Mouse (Mus musculus) small intestine, adult 2 months (tissue): ENCODE results near the gene Atf3. TPM values are rescaled to one million over a fixed set of nuclear protein-coding genes. Genes with fewer than 3 reads are reported as not detected.

Experiments used
- H3K27ac ChIP-seq: fragments of 200-500 bp; 2 replicates; pipeline ENCODE4 v1.5.1; 2012; ENCODE audit warnings: low read depth, low read length, control low read depth, inconsistent platforms; ENCODE audit not compliant: insufficient read depth
- H3K27me3 ChIP-seq: fragments of 200-500 bp; 2 replicates; pipeline ENCODE4 v1.6.1; 2012; ENCODE audit warnings: mild to moderate bottlenecking, moderate library complexity, low read length, inconsistent platforms; ENCODE audit not compliant: control insufficient read depth, insufficient read depth
- H3K36me3 ChIP-seq: fragments of 200-500 bp; 2 replicates; pipeline ENCODE4 v1.6.1; 2012; ENCODE audit warnings: mild to moderate bottlenecking, low read length, control low read depth, inconsistent platforms; ENCODE audit not compliant: control insufficient read depth, insufficient read depth
- H3K4me1 ChIP-seq: fragments of 200-500 bp; 2 replicates; pipeline ENCODE4 v1.6.1; 2012; ENCODE audit warnings: low read length, inconsistent platforms, mixed read lengths; ENCODE audit not compliant: control insufficient read depth, insufficient read depth, insufficient read length
- H3K4me3 ChIP-seq: fragments of 200-500 bp; 2 replicates; pipeline ENCODE4 v1.5.1; 2012; ENCODE audit warnings: low read depth, mild to moderate bottlenecking, control low read depth, inconsistent platforms, low read length, moderate library complexity
- CTCF ChIP-seq: fragments of 200-500 bp; IDR thresholded peaks from 2 replicates; pipeline ENCODE4 v1.5.1; 2012; ENCODE audit warnings: low read depth, mild to moderate bottlenecking, control low read depth, inconsistent platforms, low read length, moderate library complexity, mixed read lengths; ENCODE audit not compliant: insufficient replicate concordance, insufficient read length; ENCODE audit errors: extremely low read depth
- POLR2A ChIP-seq: fragments of 200-500 bp; IDR thresholded peaks from 2 replicates; pipeline ENCODE4 v1.6.1; 2012; ENCODE audit warnings: low read depth, mild to moderate bottlenecking, control low read depth, inconsistent platforms, low read length, moderate library complexity
- WGBS: fragments of 180-500 bp; shearing (Covaris S2); methylation state at CpG from one replicate; pipeline ENCODE4 v1.1.7; 2018; 5-methylcytosine and 5-hydroxymethylcytosine counted together
- polyA plus RNA-seq: library from polyadenylated mRNA; depleted of rRNA; stranded (reverse); fragments of >200 nt; gene quantifications from 2 replicates; pipeline ENCODE4 v1.2.3, GENCODE M21; 2012

Gene Atf3
- polyA plus RNA-seq, 1 experiment = 41.0 TPM

DNA sequence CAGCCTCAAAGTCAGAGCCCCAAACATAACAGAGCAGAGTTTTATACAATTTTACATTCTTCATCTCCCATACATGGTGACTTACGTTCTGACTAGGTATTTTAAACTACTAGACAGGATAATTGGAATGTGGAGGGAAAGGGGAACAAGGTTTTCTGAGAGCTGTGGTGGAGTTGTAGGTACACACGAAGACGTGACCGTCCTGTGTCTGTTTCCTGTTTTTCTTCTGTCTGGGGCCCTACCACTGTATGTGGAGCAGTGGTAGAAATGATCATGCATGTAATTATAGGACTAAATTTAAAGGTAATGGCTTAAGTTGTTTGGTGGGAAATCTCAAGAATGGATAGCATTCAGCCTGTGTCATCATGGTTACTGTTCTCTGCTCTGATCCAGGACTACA, 17.0 kb upstream of the Atf3 start:
- Histone ChIP-seq H3K4me1 (peaks cover 7% of the 10 kb centered on the region; the same call in 1 of the 2 replicates), H3K27ac (no peak overlapping the region), H3K36me3 (no peaks in the 10 kb centered on the region), H3K4me3 (no peak overlapping the region), H3K27me3 (no peaks in the 10 kb centered on the region)
- WGBS = 87% methylated on average over 4 of the region's 4 CpGs
- no peak for TF ChIP-seq CTCF
- no peak for TF ChIP-seq POLR2A

GRCm38 (mm10) chr1:191230355-191230931, 12.6 kb upstream of the Atf3 start:
- 78% methylated on average over 6 of the region's 6 CpGs for WGBS
- no peak for TF ChIP-seq POLR2A
- TF ChIP-seq CTCF = no peak

GRCm38 (mm10) chr1:191226570-191226969, 8.7 kb upstream of the Atf3 start:
- Histone ChIP-seq H3K4me1 (peaks cover 3% of the 10 kb centered on the region), H3K27ac (no peak overlapping the region), H3K27me3 (no peaks in the 10 kb centered on the region), H3K4me3 (no peak overlapping the region), H3K36me3 (no peaks in the 10 kb centered on the region)
- TF ChIP-seq CTCF = no peak
- no peak for TF ChIP-seq POLR2A
- 94% methylated on average over 2 of the region's 2 CpGs for WGBS

More at GRCm38 (mm10) chr1:191230355-191230931, 12.6 kb upstream of the Atf3 start:
- H3K4me3 ChIP-seq = no peak overlapping the region
- no peaks in the 10 kb centered on the region for H3K4me1 ChIP-seq
- no peak overlapping the region for H3K27ac ChIP-seq
- H3K36me3 ChIP-seq = no peaks in the 10 kb centered on the region
- H3K27me3 ChIP-seq = no peaks in the 10 kb centered on the region

- Histone ChIP-seq H3K27me3 (no peaks in the 10 kb centered on the region), H3K36me3 (no peaks in the 10 kb centered on the region), H3K27ac (no peak overlapping the region), H3K4me3 (no peak overlapping the region), H3K4me1 (peaks cover 3% of the 10 kb centered on the region)
- 65% methylated on average over 2 of the region's 2 CpGs for WGBS
- TF ChIP-seq CTCF (no peak), POLR2A (no peak)
Observed at GRCm38 (mm10) chr1:191225771-191226170, 7.9 kb upstream of the Atf3 start.

DNA sequence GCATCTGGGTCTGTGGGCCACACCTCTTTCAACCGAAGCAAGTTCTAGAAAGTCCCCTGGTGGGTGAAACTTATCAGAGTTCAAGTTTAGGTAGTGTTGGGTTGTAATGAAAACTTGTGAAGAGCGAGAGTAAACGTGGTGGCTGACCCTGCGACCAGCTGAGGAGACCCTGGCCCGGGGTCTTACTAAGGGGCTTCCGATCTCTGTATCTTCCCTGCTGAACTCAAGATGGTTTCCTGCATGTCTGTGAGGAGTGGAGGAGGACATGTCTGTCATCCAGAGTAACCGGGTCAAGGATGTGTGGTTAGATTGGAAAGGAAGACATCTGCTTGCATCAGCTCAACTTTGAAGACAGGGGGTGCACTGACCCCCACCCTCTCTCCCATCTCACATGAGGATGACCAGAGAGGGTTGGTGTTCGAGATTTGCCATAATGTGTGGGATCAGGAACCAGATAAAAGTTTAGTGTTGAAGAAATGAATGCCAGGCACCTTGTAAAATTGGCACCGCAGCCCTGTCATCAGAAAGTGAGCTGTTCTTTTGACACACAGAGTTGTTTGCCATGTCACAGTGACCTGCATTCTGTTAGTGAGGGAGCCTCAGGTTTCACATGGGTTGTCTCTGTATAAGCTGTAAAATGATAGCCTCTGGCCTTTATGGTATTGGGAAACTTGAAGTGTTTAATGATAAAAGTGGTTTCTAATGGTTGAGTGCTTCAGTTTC, 7.3 kb upstream of the Atf3 start:
- TF ChIP-seq CTCF = no peak
- 0 out of 2 replicates have a peak, but pooled peaks have one; percentile 4 for TF ChIP-seq POLR2A
- WGBS = 34% methylated on average over 9 of the region's 9 CpGs

DNA sequence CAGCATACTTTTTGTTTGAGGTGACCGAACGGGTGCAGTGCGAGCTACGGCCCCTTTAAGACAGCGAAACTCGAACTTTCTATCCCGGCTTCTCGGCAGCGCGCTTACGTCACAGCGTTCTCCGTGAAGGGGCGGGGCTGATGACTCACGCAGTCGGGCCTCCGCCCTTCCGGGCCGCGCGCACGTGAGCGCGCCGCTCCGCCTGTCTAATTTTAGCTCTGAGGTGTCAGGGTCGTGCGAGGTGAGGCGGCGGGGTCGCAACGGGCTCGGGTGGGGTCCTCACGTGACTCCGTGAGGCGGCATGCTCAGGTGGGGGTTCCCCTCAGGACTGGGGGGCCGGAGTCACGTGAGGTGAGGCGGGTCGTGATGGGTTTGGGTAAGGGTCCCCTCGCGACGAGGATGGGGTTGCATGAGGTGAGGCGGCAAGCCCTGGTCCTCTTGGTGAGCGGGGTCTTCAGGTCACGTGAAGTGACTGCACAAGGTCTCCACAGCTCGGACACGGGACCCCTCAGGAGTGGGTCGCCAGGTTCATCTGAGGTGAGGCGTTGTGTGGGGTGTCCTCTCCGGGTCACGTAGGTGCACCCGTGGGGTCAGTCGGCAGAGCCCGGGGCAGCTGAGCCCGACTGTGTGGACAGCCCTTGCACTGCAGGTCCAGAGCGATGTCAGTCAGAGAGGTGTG, 6.6 kb upstream of the Atf3 start:
- Histone ChIP-seq H3K27me3 (no peaks in the 10 kb centered on the region), H3K4me3 (peak overlapping the region; percentile 73), H3K27ac (peak overlapping the region; percentile 85), H3K36me3 (no peaks in the 10 kb centered on the region), H3K4me1 (peaks cover 3% of the 10 kb centered on the region)
- WGBS = under 1% methylated on average over 57 of the region's 57 CpGs
- TF ChIP-seq POLR2A (peak; percentile 17; the same call in 1 of the 2 replicates), CTCF (no peak)

More for the DNA sequence above, 7.3 kb upstream of the Atf3 start:
- H3K4me3 ChIP-seq = peak overlapping the region; percentile 73
- H3K27ac ChIP-seq = peak overlapping the region; percentile 85
- H3K4me1 ChIP-seq = peaks cover 3% of the 10 kb centered on the region
- no peaks in the 10 kb centered on the region for H3K36me3 ChIP-seq
- no peaks in the 10 kb centered on the region for H3K27me3 ChIP-seq

GRCm38 (mm10) chr1:191223930-191224301, 6.1 kb upstream of the Atf3 start:
- TF ChIP-seq POLR2A (peak; percentile 33; the same call in 1 of the 2 replicates), CTCF (no peak)
- Histone ChIP-seq H3K27ac (peak overlapping the region; percentile 31), H3K4me1 (peaks cover 3% of the 10 kb centered on the region), H3K4me3 (peak overlapping the region; percentile 73), H3K36me3 (no peaks in the 10 kb centered on the region), H3K27me3 (no peaks in the 10 kb centered on the region)
- 51% methylated on average over 10 of the region's 10 CpGs for WGBS
